Mouse (Mus musculus) neural tube, embryonic 13.5 days (tissue): ENCODE data around the gene Vmn1r127. TPM values are rescaled to one million over a fixed set of nuclear protein-coding genes. Genes with fewer than 3 reads are reported as not detected.
"Not testable (repeated sequence)": the region's sequence is repeated elsewhere in the genome, so short reads cannot be mapped to it uniquely, and the experiment has no call there.

ENCODE experiments used
- ATAC-seq: fragments of 200-750 bp; cut with Nextera tagmentation; 2 replicates; pipeline ENCODE4 v1.8.0; 2017; ENCODE audit warnings: low read depth, mild to moderate bottlenecking, moderate TSS enrichment, moderate library complexity
- H3K27ac ChIP-seq: fragments of 300-500 bp; sonication (generic); replicated peaks from 2 replicates; pipeline ENCODE4 v1.5.1; 2015; ENCODE audit warnings: moderate library complexity, mild to moderate bottlenecking, inconsistent platforms
- H3K27me3 ChIP-seq: fragments of 300-500 bp; sonication (generic); 2 replicates; pipeline ENCODE4 v1.6.1; 2015; ENCODE audit warnings: mild to moderate bottlenecking, inconsistent platforms
- H3K36me3 ChIP-seq: fragments of 300-500 bp; sonication (generic); 2 replicates; pipeline ENCODE4 v1.6.1; 2015; ENCODE audit warnings: mild to moderate bottlenecking, inconsistent platforms
- H3K4me1 ChIP-seq: fragments of 300-500 bp; sonication (generic); replicated peaks from 2 replicates; pipeline ENCODE4 v1.6.1; 2015; ENCODE audit warnings: inconsistent platforms
- H3K4me2 ChIP-seq: fragments of 300-500 bp; sonication (generic); 2 replicates; pipeline ENCODE4 v1.6.1; 2015; ENCODE audit warnings: inconsistent platforms, mild to moderate bottlenecking, moderate library complexity
- H3K4me3 ChIP-seq: fragments of 300-500 bp; sonication (generic); 2 replicates; pipeline ENCODE4 v1.5.1; 2015; ENCODE audit warnings: mild to moderate bottlenecking, inconsistent platforms
- H3K9ac ChIP-seq: fragments of 300-500 bp; sonication (generic); 2 replicates; pipeline ENCODE4 v1.6.1; 2015; ENCODE audit warnings: moderate library complexity, mild to moderate bottlenecking, inconsistent platforms
- H3K9me3 ChIP-seq: fragments of 300-500 bp; sonication (generic); 2 replicates; pipeline ENCODE4 v1.6.1; 2016; ENCODE audit warnings: inconsistent platforms
- WGBS: fragments of 180-500 bp; shearing (Covaris S2); methylation state at CpG from one replicate; pipeline ENCODE4 v1.1.7; 2015; 5-methylcytosine and 5-hydroxymethylcytosine counted together
- polyA plus RNA-seq: library from polyadenylated mRNA; unstranded; fragments of >200 nt; fragmentation: Nextera tagmentation; extraction: Ambion mirVana; gene quantifications from 2 replicates; pipeline ENCODE4 v1.2.1, GENCODE M21; 2015

The Vmn1r127 gene
- not detected in 2 replicates for polyA plus RNA-seq

DNA sequence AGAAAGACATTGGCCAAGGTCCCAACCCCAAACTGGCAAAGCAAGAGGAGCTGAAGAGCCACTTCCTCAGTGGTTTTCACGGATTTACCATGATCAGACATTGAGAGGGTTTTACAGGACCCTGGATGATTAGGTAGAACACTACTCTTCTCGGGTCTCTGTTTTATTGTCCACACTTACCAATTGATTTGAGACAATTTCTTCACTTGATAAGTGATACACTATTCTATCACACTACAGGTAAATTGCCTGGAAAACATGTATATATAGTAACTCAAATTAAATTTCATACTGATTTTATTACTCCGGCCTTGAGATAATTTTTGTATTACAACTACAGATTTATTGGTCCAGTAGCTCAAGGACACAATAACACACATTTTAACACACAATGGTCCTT lies at the start of gene Vmn1r127:
Vmn1r127 (minus strand) TSS at position 101 of the 400 bp plus-strand sequence.
- not testable (repeated sequence) for H3K27me3 ChIP-seq, H3K27ac ChIP-seq, ATAC-seq, H3K4me3 ChIP-seq, H3K4me1 ChIP-seq, H3K4me2 ChIP-seq, H3K9me3 ChIP-seq, H3K36me3 ChIP-seq, H3K9ac ChIP-seq
- no CpG with 5 or more reads among the region's 3 CpGs for WGBS

DNA sequence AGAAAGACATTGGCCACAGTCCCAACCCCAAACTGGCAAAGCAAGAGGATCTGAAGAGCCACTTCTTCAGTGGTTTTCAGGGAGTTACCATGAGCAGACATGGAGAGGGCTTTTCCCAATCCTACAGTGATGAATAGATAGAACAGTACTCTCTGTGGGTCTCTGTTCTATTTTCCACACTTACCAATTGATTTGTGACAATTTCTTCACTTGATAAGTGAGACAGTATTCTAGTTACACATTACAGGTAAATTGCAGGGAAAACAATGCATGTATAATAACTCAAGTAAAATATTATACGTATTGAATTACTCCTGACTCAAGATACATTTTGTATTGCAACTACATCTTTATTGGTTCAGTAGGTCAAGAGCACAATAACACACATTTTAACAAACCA lies 41.5 kb upstream of the Vmn1r127 start, which contains the start of gene Vmn1r129:
Vmn1r129 (minus strand) TSS at position 101 of the 400 bp plus-strand sequence.
- not testable (repeated sequence) for H3K9ac ChIP-seq, ATAC-seq, H3K4me2 ChIP-seq, H3K27me3 ChIP-seq, H3K4me1 ChIP-seq, H3K27ac ChIP-seq, H3K9me3 ChIP-seq, H3K36me3 ChIP-seq, H3K4me3 ChIP-seq
- no CpG with 5 or more reads among the region's 1 CpGs for WGBS

DNA sequence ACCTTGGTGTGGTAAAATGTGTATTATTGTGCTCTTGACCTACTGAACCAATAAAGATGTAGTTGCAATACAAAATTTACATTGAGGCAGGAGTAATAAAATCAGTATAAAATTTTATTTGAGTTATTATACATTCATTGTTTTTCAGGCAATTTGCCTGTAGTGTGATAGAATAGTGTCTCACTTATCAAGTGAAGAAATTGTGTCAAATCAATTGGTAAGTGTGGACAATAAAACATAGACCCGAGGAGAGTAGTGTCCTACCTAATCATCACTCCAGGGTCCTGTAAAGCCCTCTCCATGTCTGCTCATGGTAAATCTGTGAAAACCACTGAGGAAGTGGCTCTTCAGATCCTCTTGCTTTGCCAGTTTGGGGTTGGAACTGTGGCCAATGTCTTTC lies 29.4 kb upstream of the Vmn1r127 start, which contains the start of gene Vmn1r128:
Vmn1r128 (plus strand) TSS at position 301 of the 400 bp plus-strand sequence.
- not testable (repeated sequence) for H3K9ac ChIP-seq, H3K4me1 ChIP-seq, H3K4me3 ChIP-seq, ATAC-seq, H3K36me3 ChIP-seq, H3K4me2 ChIP-seq, H3K27me3 ChIP-seq, H3K9me3 ChIP-seq, H3K27ac ChIP-seq
- 65% methylated on average over 1 of the region's 1 CpGs for WGBS

DNA sequence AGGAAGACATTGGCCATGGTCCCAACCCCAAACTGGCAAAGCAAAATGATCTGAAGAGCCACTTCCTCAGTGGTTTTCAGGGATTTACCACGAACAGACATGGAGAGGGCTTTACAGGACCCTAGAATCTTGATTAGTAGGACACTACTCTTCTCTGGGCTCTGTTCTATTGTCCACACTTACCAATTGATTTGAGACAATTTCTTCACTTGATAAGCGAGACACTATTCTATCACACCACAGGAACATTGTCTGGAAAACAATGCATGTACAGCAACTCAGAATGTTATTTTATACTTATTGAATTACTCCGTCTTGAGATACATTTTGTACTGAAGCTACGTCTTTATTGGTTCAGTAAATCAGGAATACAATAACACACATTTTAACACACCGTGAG lies 18.3 kb downstream of the Vmn1r127 start, which contains the start of gene Vmn1r126:
Vmn1r126 (minus strand) TSS at position 101 of the 400 bp plus-strand sequence.
- ATAC-seq, H3K4me3 ChIP-seq, H3K27ac ChIP-seq, H3K4me1 ChIP-seq, H3K4me2 ChIP-seq, H3K9me3 ChIP-seq, H3K27me3 ChIP-seq, H3K36me3 ChIP-seq, H3K9ac ChIP-seq: not testable (repeated sequence)
- WGBS = no CpG with 5 or more reads among the region's 5 CpGs

DNA sequence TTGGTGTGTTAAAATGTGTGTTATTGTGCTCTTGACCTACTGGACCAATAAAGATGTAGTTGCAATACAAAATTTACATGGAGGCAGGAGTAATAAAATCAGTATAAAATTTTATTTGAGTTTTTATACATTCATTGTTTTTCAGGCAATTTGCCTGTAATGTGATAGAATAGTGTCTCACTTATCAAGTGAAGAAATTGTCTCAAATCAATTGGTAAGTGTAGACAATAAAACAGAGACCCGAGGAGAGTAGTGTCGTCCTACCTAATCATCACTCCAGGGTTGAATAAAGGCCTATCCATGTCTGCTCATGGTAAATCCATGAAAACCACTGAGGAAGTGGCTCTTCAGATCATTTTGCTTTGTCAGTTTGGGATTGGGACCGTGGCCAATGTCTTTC lies 47.8 kb downstream of the Vmn1r127 start, which contains the start of gene Vmn1r125:
Vmn1r125 (plus strand) TSS at position 301 of the 400 bp plus-strand sequence.
- H3K4me2 ChIP-seq, H3K9me3 ChIP-seq, H3K9ac ChIP-seq, H3K27me3 ChIP-seq, H3K4me1 ChIP-seq, H3K36me3 ChIP-seq, ATAC-seq, H3K4me3 ChIP-seq, H3K27ac ChIP-seq: not testable (repeated sequence)
- 75% methylated on average over 3 of the region's 3 CpGs for WGBS

Other genes with a start within 250 kb of the Vmn1r127 start
- not detected in 2 replicates for gene Vmn1r121, start 221.3 kb downstream of the Vmn1r127 start, polyA plus RNA-seq
- gene Vmn1r122, start 185.7 kb downstream of the Vmn1r127 start, polyA plus RNA-seq = not detected in 2 replicates
- not detected in 2 replicates for gene Vmn1r123, start 157.7 kb downstream of the Vmn1r127 start, polyA plus RNA-seq
- gene Gm5157, start 129.4 kb downstream of the Vmn1r127 start, polyA plus RNA-seq = not detected in 2 replicates
- not detected in 2 replicates for gene Vmn1r124, start 59.2 kb downstream of the Vmn1r127 start, polyA plus RNA-seq
- not detected in 2 replicates for gene Vmn1r125, start 47.7 kb downstream of the Vmn1r127 start, polyA plus RNA-seq
- not detected in 2 replicates for gene Vmn1r126, start 18.4 kb downstream of the Vmn1r127 start, polyA plus RNA-seq
- not detected in 2 replicates for gene Vmn1r128, start 29.5 kb upstream of the Vmn1r127 start, polyA plus RNA-seq
- not detected in 2 replicates for gene Vmn1r129, start 41.4 kb upstream of the Vmn1r127 start, polyA plus RNA-seq
- not detected in 2 replicates for gene Gm6882, start 112.9 kb upstream of the Vmn1r127 start, polyA plus RNA-seq
- not detected in 2 replicates for gene Vmn1r130, start 191.9 kb upstream of the Vmn1r127 start, polyA plus RNA-seq
- not detected in 2 replicates for gene Vmn1r131, start 226.2 kb upstream of the Vmn1r127 start, polyA plus RNA-seq